Mouse (Mus musculus): ENCODE measurements around the gene Lrrn4. TPM values are rescaled to one million over a fixed set of nuclear protein-coding genes. Genes with fewer than 3 reads are reported as not detected.

The Lrrn4 gene
- total and polyA plus RNA-seq, 2 experiments: 0.37 to 0.61 TPM

- Histone ChIP-seq H3K9ac (ENCODE audit: low read depth, low read length) (no peak overlapping the region), H3K4me3 (ENCODE audit: insufficient read depth, low read depth, low read length) (no peak overlapping the region), H3K27ac (replicated peaks; ENCODE audit: insufficient read depth, low read depth, low read length) (no peak overlapping the region), H3K36me3 (ENCODE audit: control insufficient read depth, insufficient read depth, low read length) (no peaks in the 10 kb centered on the region), H3K79me2 (ENCODE audit: control insufficient read depth, insufficient read depth, low read length) (no peaks in the 10 kb centered on the region), H3K4me1 (ENCODE audit: control insufficient read depth, insufficient read depth, low read length) (peaks cover 9% of the 10 kb centered on the region; the same call in 1 of the 2 replicates), H3K27me3 (ENCODE audit: control insufficient read depth, insufficient read depth, low read length) (no peaks in the 10 kb centered on the region)
- no peak for TF ChIP-seq CTCF (IDR thresholded peaks at IDR 0.05; ENCODE audit: low read depth, low read length)
- TF ChIP-seq POLR2A (IDR thresholded peaks at IDR 0.05; ENCODE audit: extremely low read depth, insufficient read depth, low read length): no peak
- WGBS: 60% methylated on average over 9 of the region's 9 CpGs
- DNase-seq (ENCODE audit: extremely low read depth, low read depth, low spot score): peak; percentile 74
Measured at GRCm38 (mm10) chr2:132922076-132922873, 41.6 kb upstream of the Lrrn4 start.

GRCm38 (mm10) chr2:132914785-132915184 lies 34.1 kb upstream of the Lrrn4 start:
- whole genome bisulfite sequencing: 76% methylated on average over 1 of the region's 1 CpGs
- no peak for TF ChIP-seq POLR2A (IDR thresholded peaks at IDR 0.05; ENCODE audit: extremely low read depth, insufficient read depth, low read length)
- no peak for TF ChIP-seq CTCF (IDR thresholded peaks at IDR 0.05; ENCODE audit: low read depth, low read length)

GRCm38 (mm10) chr2:132906763-132907162 lies 26.1 kb upstream of the Lrrn4 start:
- H3K4me1 ChIP-seq (ENCODE audit: control insufficient read depth, insufficient read depth, low read length): no peaks in the 10 kb centered on the region
- DNase-seq (ENCODE audit: extremely low read depth, low read depth, low spot score): peak; percentile 38
- no peaks in the 10 kb centered on the region for H3K27me3 ChIP-seq (ENCODE audit: control insufficient read depth, insufficient read depth, low read length)
- TF ChIP-seq POLR2A (IDR thresholded peaks at IDR 0.05; ENCODE audit: extremely low read depth, insufficient read depth, low read length) (no peak), CTCF (IDR thresholded peaks at IDR 0.05; ENCODE audit: low read depth, low read length) (peak; percentile 62)
- H3K27ac ChIP-seq (replicated peaks; ENCODE audit: insufficient read depth, low read depth, low read length): no peak overlapping the region
- no peak overlapping the region for H3K4me3 ChIP-seq (ENCODE audit: insufficient read depth, low read depth, low read length)
- WGBS: 22% methylated on average over 8 of the region's 8 CpGs
- no peak overlapping the region for H3K9ac ChIP-seq (ENCODE audit: low read depth, low read length)
- no peaks in the 10 kb centered on the region for H3K36me3 ChIP-seq (ENCODE audit: control insufficient read depth, insufficient read depth, low read length)
- H3K79me2 ChIP-seq (ENCODE audit: control insufficient read depth, insufficient read depth, low read length): no peaks in the 10 kb centered on the region

More at GRCm38 (mm10) chr2:132914785-132915184, 34.1 kb upstream of the Lrrn4 start:
- no peak for DNase-seq (ENCODE audit: extremely low read depth, low read depth, low spot score)
- Histone ChIP-seq H3K4me1 (ENCODE audit: control insufficient read depth, insufficient read depth, low read length) (no peaks in the 10 kb centered on the region), H3K79me2 (ENCODE audit: control insufficient read depth, insufficient read depth, low read length) (no peaks in the 10 kb centered on the region), H3K4me3 (ENCODE audit: insufficient read depth, low read depth, low read length) (no peak overlapping the region), H3K9ac (ENCODE audit: low read depth, low read length) (no peak overlapping the region), H3K27me3 (ENCODE audit: control insufficient read depth, insufficient read depth, low read length) (no peaks in the 10 kb centered on the region), H3K36me3 (ENCODE audit: control insufficient read depth, insufficient read depth, low read length) (no peaks in the 10 kb centered on the region), H3K27ac (replicated peaks; ENCODE audit: insufficient read depth, low read depth, low read length) (no peak overlapping the region)

DNA sequence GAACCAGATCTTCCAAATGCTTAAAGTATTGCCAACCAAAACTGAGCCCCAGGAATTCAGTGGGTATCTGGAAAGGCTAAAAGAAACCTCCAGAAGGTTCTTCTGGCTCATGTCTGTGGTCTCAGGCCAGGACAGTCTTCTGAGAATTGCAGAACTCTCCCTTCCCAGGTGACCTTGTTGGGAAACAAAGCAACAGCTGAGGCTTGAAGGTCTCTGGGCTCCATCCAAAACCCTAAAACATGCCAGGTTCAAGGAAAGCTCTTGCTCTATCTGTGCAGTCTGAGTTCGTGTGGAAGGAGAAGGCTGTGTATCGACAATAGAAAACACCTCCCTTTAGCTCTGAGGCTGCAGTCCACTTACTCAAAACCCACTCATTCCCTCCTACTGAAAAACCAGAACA lies 24.3 kb upstream of the Lrrn4 start:
- Histone ChIP-seq H3K27me3 (ENCODE audit: control insufficient read depth, insufficient read depth, low read length) (no peaks in the 10 kb centered on the region), H3K36me3 (ENCODE audit: control insufficient read depth, insufficient read depth, low read length) (no peaks in the 10 kb centered on the region), H3K4me1 (ENCODE audit: control insufficient read depth, insufficient read depth, low read length) (no peaks in the 10 kb centered on the region), H3K79me2 (ENCODE audit: control insufficient read depth, insufficient read depth, low read length) (no peaks in the 10 kb centered on the region), H3K4me3 (ENCODE audit: insufficient read depth, low read depth, low read length) (no peak overlapping the region), H3K27ac (replicated peaks; ENCODE audit: insufficient read depth, low read depth, low read length) (no peak overlapping the region), H3K9ac (ENCODE audit: low read depth, low read length) (no peak overlapping the region)
- no peak for DNase-seq (ENCODE audit: extremely low read depth, low read depth, low spot score)
- TF ChIP-seq POLR2A (IDR thresholded peaks at IDR 0.05; ENCODE audit: extremely low read depth, insufficient read depth, low read length) (no peak), CTCF (IDR thresholded peaks at IDR 0.05; ENCODE audit: low read depth, low read length) (no peak)
- WGBS: 72% methylated on average over 2 of the region's 2 CpGs

GRCm38 (mm10) chr2:132903498-132903897 lies 22.8 kb upstream of the Lrrn4 start:
- WGBS: 10% methylated on average over 3 of the region's 3 CpGs
- H3K27me3 ChIP-seq (ENCODE audit: control insufficient read depth, insufficient read depth, low read length): no peaks in the 10 kb centered on the region
- no peaks in the 10 kb centered on the region for H3K79me2 ChIP-seq (ENCODE audit: control insufficient read depth, insufficient read depth, low read length)
- no peaks in the 10 kb centered on the region for H3K36me3 ChIP-seq (ENCODE audit: control insufficient read depth, insufficient read depth, low read length)
- H3K9ac ChIP-seq (ENCODE audit: low read depth, low read length): no peak overlapping the region
- H3K4me1 ChIP-seq (ENCODE audit: control insufficient read depth, insufficient read depth, low read length): no peaks in the 10 kb centered on the region
- no peak overlapping the region for H3K27ac ChIP-seq (replicated peaks; ENCODE audit: insufficient read depth, low read depth, low read length)
- peak; percentile 100 for DNase-seq (ENCODE audit: extremely low read depth, low read depth, low spot score)
- no peak for TF ChIP-seq POLR2A (IDR thresholded peaks at IDR 0.05; ENCODE audit: extremely low read depth, insufficient read depth, low read length)
- TF ChIP-seq CTCF (IDR thresholded peaks at IDR 0.05; ENCODE audit: low read depth, low read length): peak; percentile 26; the same call in 1 of the 2 replicates
- no peak overlapping the region for H3K4me3 ChIP-seq (ENCODE audit: insufficient read depth, low read depth, low read length)

- H3K27ac ChIP-seq (replicated peaks; ENCODE audit: insufficient read depth, low read depth, low read length): no peak overlapping the region
- no peaks in the 10 kb centered on the region for H3K36me3 ChIP-seq (ENCODE audit: control insufficient read depth, insufficient read depth, low read length)
- no peaks in the 10 kb centered on the region for H3K27me3 ChIP-seq (ENCODE audit: control insufficient read depth, insufficient read depth, low read length)
- no peaks in the 10 kb centered on the region for H3K79me2 ChIP-seq (ENCODE audit: control insufficient read depth, insufficient read depth, low read length)
- no peak for TF ChIP-seq POLR2A (IDR thresholded peaks at IDR 0.05; ENCODE audit: extremely low read depth, insufficient read depth, low read length)
- no peak for TF ChIP-seq CTCF (IDR thresholded peaks at IDR 0.05; ENCODE audit: low read depth, low read length)
- H3K4me3 ChIP-seq (ENCODE audit: insufficient read depth, low read depth, low read length): no peak overlapping the region
- no peak for DNase-seq (ENCODE audit: extremely low read depth, low read depth, low spot score)
- 97% methylated on average over 3 of the region's 4 CpGs for WGBS
- no peak overlapping the region for H3K9ac ChIP-seq (ENCODE audit: low read depth, low read length)
- no peaks in the 10 kb centered on the region for H3K4me1 ChIP-seq (ENCODE audit: control insufficient read depth, insufficient read depth, low read length)
Measured at GRCm38 (mm10) chr2:132902056-132902455, 21.4 kb upstream of the Lrrn4 start.
